Mouse (Mus musculus): ENCODE measurements around the gene Olr1. TPM values are rescaled to one million over a fixed set of nuclear protein-coding genes. Genes with fewer than 3 reads are reported as not detected.
"Not testable (repeated sequence)": the region's sequence is repeated elsewhere in the genome, so short reads cannot be mapped to it uniquely, and the experiment has no call there.

Olr1 gene
- total RNA-seq, 4 experiments from 2014 or later, result 0.23 to 0.27 (median 0.24) TPM; not detected in 1

- no peak for DNase-seq
These were observed 3.4 kb upstream of the Olr1 start for GRCm38 (mm10) chr6:129510120-129510911.

DNA sequence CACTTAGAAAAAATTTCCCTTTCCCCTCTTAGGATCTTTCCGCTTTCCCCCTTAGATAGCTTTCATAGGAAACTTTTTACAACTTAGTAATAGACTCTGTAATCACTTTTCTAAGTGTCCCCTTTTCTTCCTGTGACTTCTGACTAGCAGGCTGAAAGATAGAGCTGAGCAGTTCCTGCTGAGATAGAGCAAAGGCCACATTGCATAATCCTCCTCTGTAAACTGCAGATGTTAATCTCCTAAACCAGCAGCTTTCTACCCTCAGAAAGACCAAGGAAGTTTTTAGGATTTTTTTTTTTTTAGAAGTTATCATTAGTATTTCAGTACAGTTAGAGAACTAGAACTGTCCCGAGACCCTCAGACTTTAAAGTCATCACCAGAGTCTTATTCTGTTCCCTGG lies 3.5 kb downstream of the Olr1 start:
- no peak for DNase-seq

DNA sequence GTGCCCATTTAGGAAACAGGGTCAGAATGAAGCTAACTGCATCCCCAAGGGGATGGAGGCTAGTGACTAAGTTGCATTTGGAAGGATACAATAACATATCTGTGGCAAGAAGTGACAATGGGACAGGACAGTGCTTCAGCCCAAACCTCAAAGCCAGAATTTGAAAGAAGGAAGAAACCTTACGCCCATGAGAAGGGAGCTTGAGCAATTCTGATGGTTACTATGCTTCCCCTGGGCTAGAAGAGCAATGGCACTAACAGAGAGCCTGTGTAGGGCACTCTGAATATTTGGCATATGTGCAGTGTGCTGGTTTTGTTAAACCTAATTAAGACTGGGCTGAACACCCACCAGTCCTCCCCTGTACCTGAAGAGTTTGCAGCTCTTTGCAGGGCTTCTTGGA lies 7.4 kb downstream of the Olr1 start:
- DNase-seq, result not testable (repeated sequence)

GRCm38 (mm10) chr6:129497345-129498218 lies 9.4 kb downstream of the Olr1 start:
- DNase-seq, result no peak

DNA sequence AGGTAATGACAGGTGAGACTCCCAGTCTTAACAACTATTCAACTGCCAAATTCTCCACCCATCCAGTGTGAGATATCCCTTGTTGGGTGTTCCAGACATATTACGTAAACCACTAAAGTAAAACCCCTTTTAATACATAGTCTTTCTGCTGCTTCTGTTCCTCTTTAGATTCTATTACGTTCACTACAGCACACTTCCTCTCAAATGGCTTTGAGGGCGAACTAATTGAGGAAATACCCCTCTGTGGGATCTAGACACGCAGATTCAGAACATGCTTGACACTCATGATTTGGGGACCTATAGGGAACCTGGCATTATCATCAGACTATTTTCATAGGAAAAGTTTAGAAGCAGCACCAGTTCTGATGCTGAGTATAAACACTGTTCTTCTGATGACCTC lies 12.0 kb downstream of the Olr1 start:
- no peak for DNase-seq

GRCm38 (mm10) chr6:129480089-129480958 lies 26.6 kb downstream of the Olr1 start:
- DNase-seq, result no peak

DNA sequence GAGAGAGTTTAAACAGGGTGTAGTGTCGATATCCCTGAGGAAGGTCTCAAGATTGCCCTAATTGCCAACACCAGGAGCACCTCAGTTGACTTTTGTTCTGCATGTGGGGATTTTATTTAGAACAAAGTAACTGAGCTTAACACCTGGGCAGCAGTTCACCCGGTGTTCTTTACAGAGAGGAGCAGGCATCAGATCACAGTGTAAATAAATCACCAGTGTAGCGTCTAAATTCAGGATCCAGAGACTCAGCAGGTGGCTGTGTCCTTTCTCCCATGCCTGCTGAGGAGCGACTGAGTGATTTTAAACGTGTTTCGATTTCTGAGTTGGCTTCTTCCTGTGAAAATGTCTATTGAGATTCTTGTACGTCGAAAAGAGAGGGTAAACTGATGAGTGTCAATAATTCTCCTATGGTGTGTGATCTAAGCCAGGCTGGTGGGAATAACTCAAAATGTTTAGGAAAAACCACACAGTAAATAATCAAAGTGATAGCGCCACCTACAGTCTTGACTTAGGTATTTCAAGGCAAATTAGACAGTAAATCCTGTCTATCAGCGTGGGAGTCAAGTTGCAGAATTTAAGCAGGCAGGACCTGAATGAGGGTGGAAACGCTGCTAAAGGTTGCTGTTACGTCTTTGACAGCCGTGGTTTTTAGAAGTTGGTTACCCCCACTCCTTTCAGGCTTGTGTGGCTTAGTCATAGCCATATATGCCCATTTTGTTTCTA lies 30.4 kb downstream of the Olr1 start:
- no peak for DNase-seq

GRCm38 (mm10) chr6:129472627-129473026 lies 34.3 kb downstream of the Olr1 start:
- no peak for DNase-seq

GRCm38 (mm10) chr6:129471386-129471785 lies 35.6 kb downstream of the Olr1 start:
- no peak for DNase-seq

DNA sequence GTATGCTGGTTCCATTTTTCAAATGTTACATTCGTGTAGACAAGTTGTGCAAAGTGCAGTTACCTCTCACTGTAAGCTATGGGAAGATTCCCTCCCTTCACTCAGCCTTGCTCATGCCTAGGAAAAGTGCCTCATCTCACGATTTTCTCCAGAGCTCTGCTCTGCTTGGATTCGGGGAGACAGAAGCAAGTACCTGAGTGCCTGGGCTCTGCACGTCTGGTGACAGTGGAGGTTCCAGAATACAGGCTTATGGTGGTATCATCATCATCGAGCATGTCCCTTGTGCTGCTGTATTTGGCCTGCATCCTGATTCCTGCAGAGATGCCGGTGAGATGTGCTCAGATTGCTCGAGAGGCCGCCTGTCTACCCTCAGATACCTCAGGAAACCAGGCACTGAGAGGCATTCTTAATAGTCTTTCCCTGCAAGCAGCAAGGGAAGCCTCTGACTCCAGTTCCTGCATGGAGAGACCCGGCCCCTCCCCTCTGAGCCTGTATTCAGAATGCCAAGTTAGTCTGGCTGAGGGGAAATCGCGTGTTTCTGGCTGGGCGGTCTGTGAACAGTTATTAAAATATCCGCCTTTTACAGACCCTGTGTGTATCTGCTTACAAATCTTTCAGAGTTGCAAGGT lies 55.4 kb downstream of the Olr1 start, which contains the start of gene Clec1a:
Gene Clec1a (minus strand): TSS at position 590 of the 629 bp plus-strand sequence.
- DNase-seq, result peak; percentile 14

- no peak for DNase-seq
These were observed 57.2 kb downstream of the Olr1 start for GRCm38 (mm10) chr6:129449743-129450142.

GRCm38 (mm10) chr6:129438033-129438432 lies 68.9 kb downstream of the Olr1 start:
- no peak for DNase-seq

- DNase-seq, result no peak
These were observed 70.9 kb downstream of the Olr1 start for GRCm38 (mm10) chr6:129436025-129436424.

Other genes starting within 250 kb of the Olr1 start
- under 1 TPM in 3 of 4 experiments, not detected in 1; 0.21 to 0.38 (median 0.27) TPM for gene Cd69, start 231.7 kb downstream of the Olr1 start, total RNA-seq (2022)
- not detected for gene 4922502D21Rik, start 175.4 kb downstream of the Olr1 start, total RNA-seq (2022)
- gene Clec12a, start 164.5 kb downstream of the Olr1 start, total RNA-seq (2022), result 1 to 10 TPM in 3 of 4 experiments, under 1 TPM in 1; 0.55 to 5.7 (median 2.9) TPM
- under 1 TPM in 2 of 4 experiments, not detected in 2; 0.52 to 0.70 TPM for gene Clec12b, start 121.3 kb downstream of the Olr1 start, total RNA-seq (2022)
- gene Clec1b, start 109.9 kb downstream of the Olr1 start, total RNA-seq (2022), result 1 to 10 TPM; 1.3 to 2.6 (median 2.2) TPM
- gene Clec9a, start 98.3 kb downstream of the Olr1 start, total RNA-seq (2022), result 1 to 10 TPM in 2 of 4 experiments, under 1 TPM in 2; 0.24 to 2.7 (median 1.2) TPM
- gene Clec1a, start 55.2 kb downstream of the Olr1 start, total RNA-seq (2022), result 1 to 10 TPM; 4.9 to 9.2 (median 7.6) TPM
- not detected for gene Tmem52b, start 5.4 kb upstream of the Olr1 start, total RNA-seq (2022)
- gene Gabarapl1, start 26.0 kb upstream of the Olr1 start, total RNA-seq (2022), result 100 to 1,000 TPM; 264 to 374 (median 322) TPM
- gene Klre1, start 70.7 kb upstream of the Olr1 start, total RNA-seq (2022), result under 1 TPM in 2 of 4 experiments, not detected in 2; 0.22 to 0.44 TPM
- gene Klrd1, start 84.6 kb upstream of the Olr1 start, total RNA-seq (2022), result under 1 TPM in 3 of 4 experiments, not detected in 1; 0.46 to 0.68 (median 0.67) TPM
- 1 to 10 TPM in 2 of 4 experiments, under 1 TPM in 2; 0.31 to 1.6 (median 1.0) TPM for gene Klrk1, start 116.7 kb upstream of the Olr1 start, total RNA-seq (2022)
- gene Klrc3, start 136.2 kb upstream of the Olr1 start, total RNA-seq (2022), result not detected
- under 1 TPM in 1 of 4 experiments, not detected in 3; 0.31 TPM for gene Klrc2, start 153.5 kb upstream of the Olr1 start, total RNA-seq (2022)
- under 1 TPM; 0.14 to 0.49 (median 0.25) TPM for gene Klrc1, start 171.8 kb upstream of the Olr1 start, total RNA-seq (2022)
- gene Klri1, start 210.0 kb upstream of the Olr1 start, total RNA-seq (2022), result not detected
- under 1 TPM; 0.08 to 0.24 (median 0.16) TPM for gene Klri2, start 233.3 kb upstream of the Olr1 start, total RNA-seq (2022)